In the genomic region with DNA sequence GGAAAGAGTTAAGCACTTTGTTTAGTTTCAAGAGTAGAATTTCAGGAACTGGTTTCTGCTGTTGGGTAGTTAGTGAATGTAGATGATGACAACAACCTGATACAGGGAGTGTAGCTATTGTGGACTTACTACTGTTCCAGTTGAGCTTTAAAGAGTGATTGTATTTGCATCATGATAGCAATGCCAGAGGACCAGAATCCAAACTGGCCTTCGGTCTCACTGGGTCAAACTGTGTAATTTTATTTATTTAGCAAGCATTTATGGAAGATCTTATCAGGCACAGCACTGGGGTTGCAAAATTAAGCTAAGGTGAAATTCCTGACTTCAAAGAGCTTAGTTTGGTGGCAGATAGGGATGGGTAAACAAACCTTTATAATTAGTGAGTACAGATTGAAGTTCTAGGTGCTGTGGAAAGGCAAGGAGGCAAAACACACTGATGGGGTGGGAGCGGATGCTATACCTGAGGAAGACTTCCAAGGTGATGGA, we compare ENCODE assay signal across 27 mouse cellular contexts. TPM values are rescaled to one million over a fixed set of nuclear protein-coding genes. Genes with fewer than 3 reads are reported as not detected.
"Had no signal": no experiment of that assay in that cellular context is flagged by ENCODE, and none has a peak within 500 bp of the region (broad histone marks: within the 10 kb centered on the region; RNA-seq: fewer than 3 reads in every experiment).

No protein-coding gene starts in this region.

- DNase-seq: kidney, adult 2 months; kidney, postnatal 25 days; layer of hippocampus, adult 9-11 months; lung, adult 18-20 months; lung, postnatal 10 days; lung, postnatal 36 days; retina, postnatal 1 day; right cerebral cortex, postnatal 25 days; thymus, adult 18-20 months; thymus, postnatal 36 days had no signal

- H3K36me3 ChIP-seq: intestine, embryonic 15.5 days; lung, embryonic 15.5 days; neural tube, embryonic 13.5 days had no signal

- H3K4me2 ChIP-seq: intestine, embryonic 15.5 days; limb, embryonic 13.5 days; lung, embryonic 15.5 days; neural tube, embryonic 13.5 days had no signal

- H3K9me3 ChIP-seq: intestine, embryonic 15.5 days; limb, embryonic 10.5 days; limb, embryonic 13.5 days; lung, embryonic 15.5 days; megakaryocyte, embryonic 14.5 days; midbrain, embryonic 13.5 days; neural tube, embryonic 13.5 days had no signal

- H3K4me3 ChIP-seq: intestine, embryonic 15.5 days; layer of hippocampus, adult 2 months; limb, embryonic 10.5 days; limb, embryonic 13.5 days; lung, embryonic 15.5 days; megakaryocyte, embryonic 14.5 days; midbrain, embryonic 10.5 days; midbrain, embryonic 13.5 days; myocyte; neural tube, embryonic 13.5 days had no signal

- H3K9ac ChIP-seq: intestine, embryonic 15.5 days; limb, embryonic 13.5 days; lung, embryonic 15.5 days; midbrain, embryonic 13.5 days; neural tube, embryonic 13.5 days had no signal

- H3K27ac ChIP-seq: intestine, embryonic 15.5 days; kidney, postnatal 0 days; layer of hippocampus, adult 2 months; limb, embryonic 10.5 days; limb, embryonic 13.5 days; lung, embryonic 15.5 days; midbrain, embryonic 10.5 days; midbrain, embryonic 13.5 days; neural tube, embryonic 13.5 days had no signal

- H3K27me3 ChIP-seq: intestine, embryonic 15.5 days; limb, embryonic 13.5 days; lung, embryonic 15.5 days; megakaryocyte, embryonic 14.5 days; midbrain, embryonic 13.5 days; neural tube, embryonic 13.5 days had no signal

- ATAC-seq: intestine, embryonic 15.5 days; midbrain, embryonic 13.5 days; midbrain, embryonic 16.5 days had no signal

RNA-seq across cellular contexts. Expression of a gene that starts 30.2 kb away (rescaled TPM):
- total RNA-seq: layer of hippocampus, adult 2 months; layer of hippocampus, postnatal 25 days; left cerebral cortex, postnatal 25 days; monocyte, adult 5-6 weeks; neutrophil, adult 5-6 weeks had no signal
- polyA plus RNA-seq: large intestine, adult 2 months; limb, embryonic 10.5 days; limb, embryonic 13.5 days; midbrain, embryonic 13.5 days; midbrain, embryonic 16.5 days; neural tube, embryonic 13.5 days had no signal

RNA-seq across cellular contexts. Expression of a gene that starts 45.5 kb away (rescaled TPM):
- total RNA-seq: monocyte, adult 5-6 weeks had no signal
